Mouse (Mus musculus): ENCODE results near the gene Cnot6l. TPM values are rescaled to one million over a fixed set of nuclear protein-coding genes. Genes with fewer than 3 reads are reported as not detected.

Gene Cnot6l
- 10 to 100 TPM; 54.2 to 58.0 TPM for total RNA-seq (2021)
- long read RNA-seq, experiment 1, full-length matches to known transcripts: 3 of 8 reads
- long read RNA-seq, experiment 1, partial matches to known transcripts: 2 of 8 reads
- long read RNA-seq, experiment 1, other reads (novel, unspliced or antisense): 3 of 8 reads
- long read RNA-seq, experiment 2, full-length matches to known transcripts: 2 of 7 reads
- long read RNA-seq, experiment 2, partial matches to known transcripts: 0 of 7 reads
- long read RNA-seq, experiment 2, other reads (novel, unspliced or antisense): 5 of 7 reads

GRCm38 (mm10) chr5:96164021-96164411 lies at the start of gene Cnot6l:
Cnot6l (minus strand) TSS chr5:96164171.
- DNase-seq: peak; percentile 12

- peak; percentile 87 for DNase-seq
These were observed 46.1 kb upstream of the Cnot6l start for GRCm38 (mm10) chr5:96209916-96210583.

GRCm38 (mm10) chr5:96209459-96209858 lies 45.5 kb upstream of the Cnot6l start, which contains the start of gene Mrpl1:
Mrpl1 (plus strand) TSS chr5:96209493.
- peak; percentile 26 for DNase-seq

GRCm38 (mm10) chr5:96208543-96208942 lies 44.6 kb upstream of the Cnot6l start:
- DNase-seq: no peak

- no peak for DNase-seq
These were observed 43.6 kb upstream of the Cnot6l start for GRCm38 (mm10) chr5:96207531-96207930.

GRCm38 (mm10) chr5:96206897-96207296 lies 42.9 kb upstream of the Cnot6l start:
- peak; percentile 27 for DNase-seq

- no peak for DNase-seq
These were observed 37.6 kb upstream of the Cnot6l start for GRCm38 (mm10) chr5:96201462-96202154.

GRCm38 (mm10) chr5:96200269-96200668 lies 36.3 kb upstream of the Cnot6l start:
- no peak for DNase-seq

GRCm38 (mm10) chr5:96198271-96198670 lies 34.3 kb upstream of the Cnot6l start:
- no peak for DNase-seq

GRCm38 (mm10) chr5:96196547-96197052 lies 32.6 kb upstream of the Cnot6l start:
- no peak for DNase-seq

- DNase-seq: no peak
These were observed 27.3 kb upstream of the Cnot6l start for GRCm38 (mm10) chr5:96191251-96191650.

- DNase-seq: no peak
These were observed 25.8 kb upstream of the Cnot6l start for GRCm38 (mm10) chr5:96189761-96190160.

- no peak for DNase-seq
These were observed 20.0 kb upstream of the Cnot6l start for GRCm38 (mm10) chr5:96183987-96184386.

- DNase-seq: no peak
These were observed 19.2 kb upstream of the Cnot6l start for GRCm38 (mm10) chr5:96183211-96183610.

GRCm38 (mm10) chr5:96176879-96177358 lies 12.9 kb upstream of the Cnot6l start:
- DNase-seq: no peak

- DNase-seq: no peak
These were observed 12.2 kb upstream of the Cnot6l start for GRCm38 (mm10) chr5:96176121-96176520.

- no peak for DNase-seq
These were observed 7.8 kb upstream of the Cnot6l start for GRCm38 (mm10) chr5:96171765-96172164.

GRCm38 (mm10) chr5:96170443-96170842 lies 6.5 kb upstream of the Cnot6l start:
- DNase-seq: no peak

- no peak for DNase-seq
These were observed 2.8 kb upstream of the Cnot6l start for GRCm38 (mm10) chr5:96166761-96167160.

- no peak for DNase-seq
These were observed 463 bp downstream of the Cnot6l start for GRCm38 (mm10) chr5:96163396-96164020.

- peak; percentile 90 for DNase-seq
These were observed 1.3 kb downstream of the Cnot6l start for GRCm38 (mm10) chr5:96162399-96163331.
